Mouse (Mus musculus): Measurements from ENCODE around the gene Ahdc1.

DNA sequence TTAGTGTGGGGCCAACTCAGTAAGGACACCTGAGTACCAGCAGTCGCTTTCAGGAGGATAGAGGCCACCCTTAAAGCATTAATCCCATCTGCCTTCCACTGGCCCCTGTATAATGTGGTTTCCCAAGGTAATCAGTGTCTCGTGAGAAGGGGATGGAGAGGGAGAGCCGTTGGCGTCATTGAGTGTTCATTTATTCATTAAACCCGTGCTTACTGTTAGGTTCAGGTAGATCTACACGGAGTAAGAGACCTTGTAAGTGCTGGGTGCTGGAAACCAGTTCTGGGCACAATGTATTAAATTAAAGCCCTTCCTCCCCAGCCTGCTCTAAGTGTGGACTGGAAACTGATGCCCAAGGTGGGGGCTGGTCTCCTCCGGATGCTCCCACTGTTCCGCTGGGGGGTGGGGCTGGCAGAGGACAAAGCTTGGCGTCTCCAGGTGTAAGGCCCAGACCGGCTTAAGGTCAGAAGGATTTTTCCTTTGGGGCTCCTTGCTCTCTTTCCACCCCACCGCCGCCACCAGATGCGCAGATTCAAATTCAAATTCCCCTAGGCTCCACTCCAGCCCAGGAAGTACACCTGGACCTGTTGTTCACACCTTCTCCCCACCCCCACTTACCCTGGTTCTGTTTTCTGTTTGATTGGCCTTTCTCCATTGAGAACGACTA is 29.3 kb downstream of the Ahdc1 start:
- no peak for TF ChIP-seq CTCF (conservative IDR thresholded peaks at IDR 0.05; ENCODE audit: low read length)
- no peak for TF ChIP-seq POU5F1 (IDR thresholded peaks at IDR 0.05; ENCODE audit: borderline replicate concordance, low read length)
- no peak; the same call in 1 of the 2 replicates for TF ChIP-seq NANOG (IDR thresholded peaks at IDR 0.05; ENCODE audit: borderline replicate concordance, low read length)

All from E14TG2a.4 (cell line).